Mouse (Mus musculus): ENCODE results near the gene Fam243.

DNA sequence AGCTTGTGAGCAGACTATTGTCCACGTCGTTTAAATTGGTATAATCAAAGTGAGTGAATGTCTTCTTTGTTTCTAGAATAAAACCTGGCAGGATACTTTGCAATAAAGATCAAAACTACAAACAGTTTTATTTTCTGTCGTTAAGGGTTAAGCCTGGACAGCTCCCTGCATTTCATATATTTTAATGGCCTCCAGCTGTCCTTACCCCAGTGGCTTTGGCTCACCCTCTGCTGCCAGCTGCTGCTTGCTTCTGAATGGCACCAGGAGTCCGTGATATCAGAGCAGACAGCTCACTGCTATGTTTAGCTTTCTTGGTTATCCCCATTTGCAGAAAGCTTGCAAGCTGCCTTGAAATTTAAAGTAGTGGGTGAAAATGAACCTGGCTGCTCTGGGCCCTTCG, 19.3 kb downstream of the Fam243 start:
- TF ChIP-seq CTCF (IDR thresholded peaks at IDR 0.05) (no peak), POLR2A (IDR thresholded peaks at IDR 0.05; ENCODE audit: insufficient read depth, low read depth, low read length) (peak; percentile 66; the same call in 1 of the 2 replicates), EP300 (IDR thresholded peaks at IDR 0.05; ENCODE audit: insufficient read depth, low read depth, low read length) (no peak)

All from heart, adult 2 months (tissue).